Mouse (Mus musculus): ENCODE results near the gene Sema3b.
A peak's percentile ranks its signal among the peaks of the same experiment; 100 is the strongest.
"Not testable (repeated sequence)": the region's sequence is repeated elsewhere in the genome, so short reads cannot be mapped to it uniquely, and the experiment has no call there.

The Sema3b gene

GRCm38 (mm10) chr9:107570016-107570415 lies 39.0 kb downstream of the Sema3b start:
- no peak for DNase-seq (ENCODE audit: low spot score in 2 of 2)

- no peak for DNase-seq (ENCODE audit: low spot score in 2 of 2)
Measured at GRCm38 (mm10) chr9:107569270-107569669, 39.8 kb downstream of the Sema3b start.

- peak; percentile 86 to 90 for DNase-seq (ENCODE audit: low spot score in 2 of 2)
Measured at GRCm38 (mm10) chr9:107568331-107569261, 40.4 kb downstream of the Sema3b start.

GRCm38 (mm10) chr9:107567702-107568319 lies 41.2 kb downstream of the Sema3b start, which contains the start of gene Hyal2:
Gene Hyal2 (plus strand): TSS chr9:107567945.
- DNase-seq (ENCODE audit: low spot score in 2 of 2) = no peak

GRCm38 (mm10) chr9:107566855-107567254 lies 42.2 kb downstream of the Sema3b start:
- DNase-seq (ENCODE audit: low spot score in 2 of 2) = no peak

GRCm38 (mm10) chr9:107566041-107566709 lies 42.9 kb downstream of the Sema3b start:
- DNase-seq (ENCODE audit: low spot score in 2 of 2) = peak; percentile 89 to 97

- DNase-seq (ENCODE audit: low spot score in 2 of 2) = not testable (repeated sequence)
Measured at GRCm38 (mm10) chr9:107565556-107565955, 43.5 kb downstream of the Sema3b start.

GRCm38 (mm10) chr9:107563029-107563581 lies 45.9 kb downstream of the Sema3b start, which contains the start of gene Tusc2:
Gene Tusc2 (plus strand): TSS chr9:107563255.
- peak; percentile 92 to 96 for DNase-seq (ENCODE audit: low spot score in 2 of 2)

- no peak for DNase-seq (ENCODE audit: low spot score in 2 of 2)
Measured at GRCm38 (mm10) chr9:107556346-107556745, 52.7 kb downstream of the Sema3b start.

- no peak for DNase-seq (ENCODE audit: low spot score in 2 of 2)
Measured at GRCm38 (mm10) chr9:107555701-107556100, 53.3 kb downstream of the Sema3b start.

GRCm38 (mm10) chr9:107555031-107555457 lies 54.0 kb downstream of the Sema3b start:
- DNase-seq (ENCODE audit: low spot score in 2 of 2) = peak in 1 of 2 experiments; percentile 55

GRCm38 (mm10) chr9:107554319-107554825 lies 54.7 kb downstream of the Sema3b start:
- DNase-seq (ENCODE audit: low spot score in 2 of 2) = peak; percentile 95 to 96

GRCm38 (mm10) chr9:107553541-107554318 lies 55.3 kb downstream of the Sema3b start:
- peak in 1 of 2 experiments; percentile 81 for DNase-seq (ENCODE audit: low spot score in 2 of 2)

- no peak for DNase-seq (ENCODE audit: low spot score in 2 of 2)
Measured at GRCm38 (mm10) chr9:107552690-107553393, 56.2 kb downstream of the Sema3b start.

GRCm38 (mm10) chr9:107551890-107552355 lies 57.1 kb downstream of the Sema3b start:
- no peak for DNase-seq (ENCODE audit: low spot score in 2 of 2)

GRCm38 (mm10) chr9:107551117-107551889 lies 57.7 kb downstream of the Sema3b start, which contains the start of gene Rassf1:
Gene Rassf1 (plus strand): TSS chr9:107551555.
- peak; percentile 66 to 86 for DNase-seq (ENCODE audit: low spot score in 2 of 2)

- DNase-seq (ENCODE audit: low spot score in 2 of 2) = no peak
Measured at GRCm38 (mm10) chr9:107550491-107551116, 58.4 kb downstream of the Sema3b start.

- no peak for DNase-seq (ENCODE audit: low spot score in 2 of 2)
Measured at GRCm38 (mm10) chr9:107549297-107550074, 59.5 kb downstream of the Sema3b start.

All from spleen, postnatal 4 days (tissue).